Mouse (Mus musculus): Measurements from ENCODE around the gene Olfr545.

- TF ChIP-seq PAX5 (IDR thresholded peaks at IDR 0.05; ENCODE audit: low read length) (no peak), EP300 (IDR thresholded peaks at IDR 0.05; ENCODE audit: low read length) (no peak), ZC3H11A (IDR thresholded peaks at IDR 0.05; ENCODE audit: low read depth, low read length) (no peak), NELFE (IDR thresholded peaks at IDR 0.05; ENCODE audit: low read depth, low read length) (peak; percentile 86; the same call in 1 of the 2 replicates), CTCF (conservative IDR thresholded peaks at IDR 0.05 in 1 of 2, IDR thresholded peaks at IDR 0.05 in 1 of 2; ENCODE audit: low read depth in 2 of 2, low read length in 2 of 2) (no peak), CHD1 (IDR thresholded peaks at IDR 0.05; ENCODE audit: low read depth, low read length) (no peak; the same call in 1 of the 2 replicates), POLR2A (IDR thresholded peaks at IDR 0.05; ENCODE audit: low read depth, low read length) (peak; percentile 89)
These were observed 57.5 kb downstream of the Olfr545 start, which contains the start of gene Rrm1 for GRCm38 (mm10) chr7:102441657-102442391.

Data from CH12.LX (cell line).